In genomic region chr14:120500791-120501190, GRCm38 (mm10) we compare ENCODE assay signal across 15 mouse cellular contexts. TPM values are rescaled to one million over a fixed set of nuclear protein-coding genes. Genes with fewer than 3 reads are reported as not detected.
DNase-seq lines count a peak whose midpoint lies in the region; ATAC-seq and TF ChIP-seq lines count a peak whose summit lies in the region.
"Had no signal": no experiment of that assay in that cellular context is flagged by ENCODE, and none has a peak within 500 bp of the region (broad histone marks: within the 10 kb centered on the region; RNA-seq: fewer than 3 reads in every experiment).

No protein-coding gene starts in this region.

- DNase-seq in heart, embryonic 10.5 days (ENCODE audit: low spot score): peak; percentile 60
- DNase-seq in left cerebral cortex, adult 2 months (ENCODE audit: extremely low spot score in 1 of 2, low spot score in 2 of 2): no peak
- no peak for DNase-seq in left cerebral cortex, postnatal 10 days (ENCODE audit: extremely low spot score in 1 of 2, low spot score in 2 of 2)
- DNase-seq: adrenal gland, adult 2 months; adrenal gland, postnatal 10 days; adrenal gland, postnatal 25 days; embryo, embryonic 11 days had no signal

- no peak overlapping the region for H3K4me3 ChIP-seq in heart, embryonic 10.5 days
- H3K4me3 ChIP-seq in heart, embryonic 12.5 days: no peak overlapping the region
- no peak overlapping the region for H3K4me3 ChIP-seq in left cerebral cortex, adult 2 months
- H3K4me3 ChIP-seq: embryonic facial prominence, embryonic 13.5 days; embryonic facial prominence, embryonic 15.5 days; erythroblast, embryonic 14.5 days; forebrain, embryonic 10.5 days; forebrain, embryonic 12.5 days had no signal

- no peaks in the 10 kb centered on the region for H3K27me3 ChIP-seq in heart, embryonic 10.5 days (ENCODE audit: insufficient read depth, poor library complexity, severe bottlenecking)
- H3K27me3 ChIP-seq in heart, embryonic 12.5 days (replicated peaks): no peaks in the 10 kb centered on the region
- H3K27me3 ChIP-seq: embryonic facial prominence, embryonic 13.5 days; embryonic facial prominence, embryonic 15.5 days; forebrain, embryonic 12.5 days had no signal

- H3K4me1 ChIP-seq in heart, embryonic 10.5 days: peaks cover 31% of the 10 kb centered on the region
- peaks cover 34% of the 10 kb centered on the region for H3K4me1 ChIP-seq in heart, embryonic 12.5 days (replicated peaks)
- H3K4me1 ChIP-seq: forebrain, embryonic 12.5 days had no signal

- H3K9ac ChIP-seq in heart, embryonic 12.5 days: no peak overlapping the region
- H3K9ac ChIP-seq: embryonic facial prominence, embryonic 13.5 days; embryonic facial prominence, embryonic 15.5 days; forebrain, embryonic 12.5 days had no signal

- WGBS in heart, embryonic 10.5 days: 92% methylated on average over 5 of the region's 5 CpGs
- WGBS in heart, embryonic 12.5 days: 88% methylated on average over 5 of the region's 5 CpGs

- no peak overlapping the region for H3K4me2 ChIP-seq in heart, embryonic 12.5 days
- H3K4me2 ChIP-seq: embryonic facial prominence, embryonic 13.5 days; embryonic facial prominence, embryonic 15.5 days; forebrain, embryonic 12.5 days had no signal

- peaks cover 19% of the 10 kb centered on the region for H3K36me3 ChIP-seq in heart, embryonic 10.5 days
- H3K36me3 ChIP-seq in heart, embryonic 12.5 days: peaks cover 11% of the 10 kb centered on the region

- H3K9me3 ChIP-seq in heart, embryonic 10.5 days: no peaks in the 10 kb centered on the region
- no peaks in the 10 kb centered on the region for H3K9me3 ChIP-seq in heart, embryonic 12.5 days (replicated peaks)
- H3K9me3 ChIP-seq: embryonic facial prominence, embryonic 13.5 days; embryonic facial prominence, embryonic 15.5 days; forebrain, embryonic 10.5 days; forebrain, embryonic 12.5 days had no signal

- intact Hi-C loops in left cerebral cortex, adult 2 months (cut with DNase I): loop anchor here (5.0 kb wide), 1 partner anchor 62 kb away; no protein-coding TSS in a partner anchor
- intact Hi-C loops in left cerebral cortex, postnatal 10 days (cut with DNase I): no loop called here

- no peak for ATAC-seq in heart, embryonic 12.5 days (ENCODE audit: insufficient number of reproducible peaks, low FRiP score)
- ATAC-seq: forebrain, embryonic 14.5 days; forebrain, embryonic 16.5 days had no signal

- TF ChIP-seq CTCF in left cerebral cortex, adult 2 months (IDR thresholded peaks at IDR 0.05): no peak

- no peak overlapping the region for H3K27ac ChIP-seq in heart, embryonic 10.5 days
- no peak overlapping the region for H3K27ac ChIP-seq in heart, embryonic 12.5 days (ENCODE audit: poor library complexity, severe bottlenecking)
- H3K27ac ChIP-seq in left cerebral cortex, adult 2 months: peak overlapping the region; percentile 74
- H3K27ac ChIP-seq: embryonic facial prominence, embryonic 13.5 days; embryonic facial prominence, embryonic 15.5 days; forebrain, embryonic 10.5 days; forebrain, embryonic 12.5 days had no signal

RNA-seq across cellular contexts. Expression of gene Rap2a, which starts 22.5 kb away (rescaled TPM):
- polyA plus RNA-seq in heart, embryonic 10.5 days (2016; fragmentation: Nextera tagmentation; extraction: Ambion mirVana): 11.7 and 12.9 TPM in 2 replicates
- polyA plus RNA-seq in heart, embryonic 12.5 days (2016; fragmentation: Nextera tagmentation; extraction: Ambion mirVana): 16.1 and 16.4 TPM in 2 replicates
- total RNA-seq in left cerebral cortex, adult 2 months (2021): 10 to 100 TPM; 91.3 to 91.5 TPM
- 100 to 1,000 TPM in 1 of 2 experiments, 10 to 100 TPM in 1; 97.7 to 100 TPM for total RNA-seq in left cerebral cortex, postnatal 10 days (2021)
